In the genomic region with DNA sequence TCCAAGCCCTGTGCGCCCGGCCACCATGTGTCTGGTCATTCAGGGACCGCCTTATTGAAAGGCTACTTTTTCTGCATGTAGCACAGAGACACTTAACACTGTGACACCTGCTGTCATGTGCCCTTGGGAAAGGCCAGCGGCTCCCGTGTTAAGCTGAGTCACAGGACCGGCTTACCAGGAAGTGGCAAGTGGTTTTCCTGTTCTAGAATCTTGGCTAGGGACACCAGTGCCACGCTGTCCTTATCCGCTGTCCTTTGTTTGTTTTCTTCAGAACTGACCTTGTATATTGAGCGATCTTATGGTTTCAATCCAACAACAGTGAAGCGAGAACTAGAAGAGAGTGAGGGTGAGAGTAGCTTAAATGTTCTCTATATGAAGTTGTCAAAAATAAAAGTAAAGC, we compare ENCODE assay signal across 22 mouse cellular contexts.
DNase-seq lines count a peak whose midpoint lies in the region; ATAC-seq and TF ChIP-seq lines count a peak whose summit lies in the region.
"Had no signal": no experiment of that assay in that cellular context is flagged by ENCODE, and none has a peak within 500 bp of the region (broad histone marks: within the 10 kb centered on the region; RNA-seq: fewer than 3 reads in every experiment).

No protein-coding gene starts in this region.

- H3K4me1 ChIP-seq in lung, postnatal 0 days (ENCODE audit: insufficient read depth, low read depth, low read length), result no peaks in the 10 kb centered on the region
- H3K4me1 ChIP-seq in intestine, postnatal 0 days (replicated peaks; ENCODE audit: control insufficient read depth, insufficient read depth, low read length), result no peaks in the 10 kb centered on the region
- no peaks in the 10 kb centered on the region for H3K4me1 ChIP-seq in stomach, postnatal 0 days (replicated peaks; ENCODE audit: control insufficient read depth, insufficient read depth)
- H3K4me1 ChIP-seq: embryonic facial prominence, embryonic 15.5 days; hindbrain, embryonic 13.5 days had no signal

- TF ChIP-seq CTCF in lung, postnatal 0 days (IDR thresholded peaks at IDR 0.05), result no peak
- TF ChIP-seq CTCF in intestine, postnatal 0 days (IDR thresholded peaks at IDR 0.05; ENCODE audit: low read depth), result no peak
- TF ChIP-seq CTCF in stomach, postnatal 0 days (IDR thresholded peaks at IDR 0.05; ENCODE audit: low read depth), result no peak

- WGBS in lung, postnatal 0 days, result 74% methylated on average over 10 of the region's 10 CpGs
- 71% methylated on average over 10 of the region's 10 CpGs for WGBS in intestine, postnatal 0 days
- WGBS in stomach, postnatal 0 days, result 80% methylated on average over 10 of the region's 10 CpGs

- no peak overlapping the region for H3K4me2 ChIP-seq in lung, postnatal 0 days (replicated peaks; ENCODE audit: low read depth, low read length)
- H3K4me2 ChIP-seq in intestine, postnatal 0 days (replicated peaks; ENCODE audit: low read depth), result no peak overlapping the region
- no peak overlapping the region for H3K4me2 ChIP-seq in stomach, postnatal 0 days (replicated peaks; ENCODE audit: low read depth)
- H3K4me2 ChIP-seq: embryonic facial prominence, embryonic 15.5 days; heart, embryonic 13.5 days; hindbrain, embryonic 13.5 days had no signal

- H3K27me3 ChIP-seq in lung, postnatal 0 days (replicated peaks; ENCODE audit: insufficient read depth, low read length), result no peaks in the 10 kb centered on the region
- no peaks in the 10 kb centered on the region for H3K27me3 ChIP-seq in intestine, postnatal 0 days (replicated peaks; ENCODE audit: control insufficient read depth, insufficient read depth, low read length)
- H3K27me3 ChIP-seq in stomach, postnatal 0 days (ENCODE audit: control insufficient read depth, insufficient read depth, low read length), result no peaks in the 10 kb centered on the region
- H3K27me3 ChIP-seq: embryonic facial prominence, embryonic 15.5 days; heart, embryonic 13.5 days; hindbrain, embryonic 13.5 days had no signal

- peak; percentile 24 for DNase-seq in lung, postnatal 0 days (ENCODE audit: low spot score)
- DNase-seq in lung, postnatal 14 days, result no peak
- peak; percentile 54 for DNase-seq in stomach, postnatal 0 days (ENCODE audit: low spot score)
- no peak for DNase-seq in cerebellum, adult 9-11 months
- DNase-seq in left cerebral cortex, adult 18-20 months (ENCODE audit: low spot score in 2 of 2), result no peak
- DNase-seq: adrenal gland, adult 2 months; adrenal gland, postnatal 25 days; cerebellum, adult 18-20 months; cerebellum, postnatal 10 days; embryo, embryonic 11 days; gastrocnemius, adult 2 months; gastrocnemius, postnatal 25 days; heart, adult 11 months; heart, postnatal 36 days had no signal

- no peak overlapping the region for H3K27ac ChIP-seq in lung, postnatal 0 days (ENCODE audit: low read length)
- H3K27ac ChIP-seq in intestine, postnatal 0 days (ENCODE audit: low read depth, low read length), result 0 out of 2 replicates have a peak overlapping the region, but pooled peaks have one; percentile 11
- H3K27ac ChIP-seq in stomach, postnatal 0 days (replicated peaks), result no peak overlapping the region; the same call in 1 of the 2 replicates
- H3K27ac ChIP-seq: embryonic facial prominence, embryonic 15.5 days; forebrain, embryonic 10.5 days; gastrocnemius, adult 2 months; heart, embryonic 13.5 days; hindbrain, embryonic 13.5 days had no signal

- no peaks in the 10 kb centered on the region for H3K9me3 ChIP-seq in lung, postnatal 0 days (ENCODE audit: low read length)
- no peaks in the 10 kb centered on the region for H3K9me3 ChIP-seq in intestine, postnatal 0 days (ENCODE audit: control insufficient read depth)
- H3K9me3 ChIP-seq in stomach, postnatal 0 days (ENCODE audit: control insufficient read depth, low read length), result no peaks in the 10 kb centered on the region
- H3K9me3 ChIP-seq: embryonic facial prominence, embryonic 15.5 days; forebrain, embryonic 10.5 days; heart, embryonic 13.5 days; hindbrain, embryonic 13.5 days had no signal

- no peak for TF ChIP-seq EP300 in lung, postnatal 0 days (IDR thresholded peaks at IDR 0.05)
- TF ChIP-seq EP300 in stomach, postnatal 0 days (optimal IDR thresholded peaks at IDR 0.05), result no peak

- no peak overlapping the region for H3K4me3 ChIP-seq in lung, postnatal 0 days (ENCODE audit: low read depth, low read length)
- H3K4me3 ChIP-seq in intestine, postnatal 0 days (ENCODE audit: low read depth, low read length), result no peak overlapping the region
- no peak overlapping the region for H3K4me3 ChIP-seq in stomach, postnatal 0 days (ENCODE audit: low read depth, low read length)
- H3K4me3 ChIP-seq: embryonic facial prominence, embryonic 15.5 days; erythroblast, embryonic 14.5 days; forebrain, embryonic 10.5 days; gastrocnemius, adult 2 months; heart, embryonic 13.5 days; hindbrain, embryonic 13.5 days had no signal

- ATAC-seq in lung, postnatal 0 days, result no peak
- peak; percentile 26; the same call in 1 of the 2 replicates for ATAC-seq in common myeloid progenitor, adult 5-6 weeks (replicated peaks; ENCODE audit: low read depth, poor library complexity, severe bottlenecking)
- 0 out of 2 replicates have a peak, but pooled peaks have one; percentile 59 for ATAC-seq in intestine, postnatal 0 days
- ATAC-seq in stomach, postnatal 0 days (ENCODE audit: low FRiP score, low TSS enrichment), result peak; percentile 89
- ATAC-seq: forebrain, embryonic 14.5 days had no signal

- no peaks in the 10 kb centered on the region for H3K36me3 ChIP-seq in lung, postnatal 0 days (ENCODE audit: insufficient read depth, low read length)
- peaks cover 43% of the 10 kb centered on the region for H3K36me3 ChIP-seq in intestine, postnatal 0 days (ENCODE audit: control insufficient read depth, insufficient read depth)
- no peaks in the 10 kb centered on the region for H3K36me3 ChIP-seq in stomach, postnatal 0 days (ENCODE audit: control insufficient read depth, insufficient read depth, low read length)
- H3K36me3 ChIP-seq: embryonic facial prominence, embryonic 15.5 days; hindbrain, embryonic 13.5 days had no signal

- H3K9ac ChIP-seq in lung, postnatal 0 days (replicated peaks; ENCODE audit: low read depth), result no peak overlapping the region
- no peak overlapping the region for H3K9ac ChIP-seq in intestine, postnatal 0 days (ENCODE audit: low read depth, low read length)
- no peak overlapping the region for H3K9ac ChIP-seq in stomach, postnatal 0 days (ENCODE audit: low read length)
- H3K9ac ChIP-seq: embryonic facial prominence, embryonic 15.5 days; heart, embryonic 13.5 days; hindbrain, embryonic 13.5 days had no signal

Comparison
In these comparisons a context has a peak if more than half of its experiments do, and no peak if none do; other contexts are left out.
1. DNase-seq: peak in lung, postnatal 0 days (single experiment) and stomach, postnatal 0 days (single experiment); none in lung, postnatal 14 days (single experiment), cerebellum, adult 9-11 months (single experiment) and left cerebral cortex, adult 18-20 months (0 of 2).